Mouse (Mus musculus) intestine, postnatal 0 days (tissue): ENCODE data around the gene Rsbn1. TPM values are rescaled to one million over a fixed set of nuclear protein-coding genes. Genes with fewer than 3 reads are reported as not detected.

ENCODE experiments used
- ATAC-seq: fragments of 200-750 bp; cut with Nextera tagmentation; 2 replicates; pipeline ENCODE4 v1.8.0; 2017; ENCODE audit warnings: mild to moderate bottlenecking, moderate TSS enrichment, moderate library complexity
- H3K27ac ChIP-seq: fragments of 300-500 bp; sonication (generic); 2 replicates; pipeline ENCODE4 v1.5.1; 2014; ENCODE audit warnings: mild to moderate bottlenecking, low read depth, low read length, moderate library complexity
- H3K27me3 ChIP-seq: fragments of 300-500 bp; sonication (generic); replicated peaks from 2 replicates; pipeline ENCODE4 v1.6.1; 2014; ENCODE audit warnings: low read length, mixed read lengths; ENCODE audit not compliant: control insufficient read depth, insufficient read depth
- H3K36me3 ChIP-seq: fragments of 300-500 bp; sonication (generic); 2 replicates; pipeline ENCODE4 v1.6.1; 2014; ENCODE audit warnings: mild to moderate bottlenecking, moderate library complexity; ENCODE audit not compliant: control insufficient read depth, insufficient read depth
- H3K4me1 ChIP-seq: fragments of 300-500 bp; sonication (generic); replicated peaks from 2 replicates; pipeline ENCODE4 v1.6.1; 2014; ENCODE audit warnings: antibody characterized with exemption, low read length, mixed read lengths; ENCODE audit not compliant: control insufficient read depth, insufficient read depth
- H3K4me2 ChIP-seq: fragments of 300-500 bp; sonication (generic); replicated peaks from 2 replicates; pipeline ENCODE4 v1.6.1; 2014; ENCODE audit warnings: low read depth, mild to moderate bottlenecking, moderate library complexity
- H3K4me3 ChIP-seq: fragments of 300-500 bp; sonication (generic); 2 replicates; pipeline ENCODE4 v1.5.1; 2014; ENCODE audit warnings: low read depth, low read length
- H3K9ac ChIP-seq: fragments of 300-500 bp; sonication (generic); 2 replicates; pipeline ENCODE4 v1.6.1; 2014; ENCODE audit warnings: mild to moderate bottlenecking, low read depth, low read length
- H3K9me3 ChIP-seq: fragments of 300-500 bp; sonication (generic); 2 replicates; pipeline ENCODE4 v1.6.1; 2016; ENCODE audit warnings: mixed run types; ENCODE audit not compliant: control insufficient read depth
- CTCF ChIP-seq: sonication (generic); IDR thresholded peaks from 2 replicates; pipeline ENCODE4 v1.5.1; 2016; ENCODE audit warnings: low read depth, mild to moderate bottlenecking, control low read depth, antibody characterized with exemption, moderate library complexity
- WGBS: fragments of 180-500 bp; shearing (Covaris S2); extraction: QIAGEN DNeasy Blood & Tissue Kit; methylation state at CpG from one replicate; pipeline ENCODE4 v1.1.7; 2014; 5-methylcytosine and 5-hydroxymethylcytosine counted together
- polyA plus RNA-seq: library from polyadenylated mRNA; unstranded; fragments of >200 nt; fragmentation: Nextera tagmentation; extraction: Ambion mirVana; gene quantifications from 2 replicates; pipeline ENCODE4 v1.2.1, GENCODE M21; 2015

The Rsbn1 gene
- polyA plus RNA-seq, 1 experiment from 2014 or later: 5.3 TPM

DNA sequence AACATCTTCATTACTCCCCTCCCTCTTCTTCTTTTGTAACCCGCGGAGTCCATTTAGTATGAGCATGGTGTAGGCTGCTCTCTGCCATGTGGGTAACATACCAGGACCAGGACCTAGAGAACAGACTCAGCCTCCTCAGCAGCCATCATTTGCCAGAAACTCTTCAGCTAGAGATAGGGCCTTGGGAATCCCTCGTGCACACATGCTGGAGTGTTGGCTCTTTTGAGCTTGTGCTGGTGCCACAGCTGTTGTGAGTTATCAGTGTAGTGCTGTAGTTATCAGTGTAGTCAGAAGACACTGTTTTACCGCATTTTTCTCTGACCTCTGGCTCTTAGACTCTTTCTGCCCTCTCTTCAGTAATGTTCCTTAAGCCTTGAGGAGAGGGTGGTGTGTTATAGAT, 75.4 kb downstream of the Rsbn1 start:
- no peaks in the 10 kb centered on the region for H3K27me3 ChIP-seq
- no peak overlapping the region for H3K27ac ChIP-seq
- WGBS: 81% methylated on average over 4 of the region's 4 CpGs
- H3K9ac ChIP-seq: no peak overlapping the region
- H3K36me3 ChIP-seq: peaks cover 24% of the 10 kb centered on the region
- no peak for TF ChIP-seq CTCF
- no peak for ATAC-seq
- no peaks in the 10 kb centered on the region for H3K9me3 ChIP-seq
- H3K4me1 ChIP-seq: no peaks in the 10 kb centered on the region
- no peak overlapping the region for H3K4me2 ChIP-seq
- no peak overlapping the region for H3K4me3 ChIP-seq

GRCm38 (mm10) chr3:103991271-103991670, 77.4 kb downstream of the Rsbn1 start:
- Histone ChIP-seq H3K9ac (no peak overlapping the region), H3K27ac (no peak overlapping the region), H3K4me3 (no peak overlapping the region), H3K4me2 (no peak overlapping the region), H3K9me3 (no peaks in the 10 kb centered on the region), H3K36me3 (peaks cover 27% of the 10 kb centered on the region), H3K4me1 (no peaks in the 10 kb centered on the region), H3K27me3 (no peaks in the 10 kb centered on the region)
- no peak for TF ChIP-seq CTCF
- no peak for ATAC-seq
- WGBS: 89% methylated on average over 3 of the region's 3 CpGs

DNA sequence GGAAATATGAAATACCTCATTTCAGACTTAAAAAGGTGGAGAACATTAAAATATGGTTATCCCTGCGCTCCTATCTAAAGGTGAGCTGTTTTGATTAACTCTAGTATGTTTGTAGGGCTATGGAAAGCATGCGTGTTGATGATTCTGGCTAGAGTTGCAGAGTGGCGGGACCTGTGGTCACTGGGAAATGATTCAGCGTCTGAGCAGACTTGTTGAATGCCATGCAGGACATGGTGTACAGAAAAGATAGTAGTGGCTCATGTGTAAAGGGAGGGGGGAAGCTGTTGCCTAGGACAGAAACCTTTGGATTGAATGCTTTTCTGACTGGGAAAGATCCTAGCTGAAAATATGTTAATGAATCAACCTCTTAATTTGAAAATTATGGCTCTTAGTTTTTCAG, 84.8 kb downstream of the Rsbn1 start:
- 91% methylated on average over 4 of the region's 4 CpGs for WGBS
- Histone ChIP-seq H3K9me3 (no peaks in the 10 kb centered on the region), H3K9ac (no peak overlapping the region), H3K36me3 (peaks cover 24% of the 10 kb centered on the region), H3K4me2 (no peak overlapping the region), H3K27me3 (no peaks in the 10 kb centered on the region), H3K27ac (no peak overlapping the region), H3K4me1 (no peaks in the 10 kb centered on the region), H3K4me3 (no peak overlapping the region)
- TF ChIP-seq CTCF: no peak
- no peak for ATAC-seq

DNA sequence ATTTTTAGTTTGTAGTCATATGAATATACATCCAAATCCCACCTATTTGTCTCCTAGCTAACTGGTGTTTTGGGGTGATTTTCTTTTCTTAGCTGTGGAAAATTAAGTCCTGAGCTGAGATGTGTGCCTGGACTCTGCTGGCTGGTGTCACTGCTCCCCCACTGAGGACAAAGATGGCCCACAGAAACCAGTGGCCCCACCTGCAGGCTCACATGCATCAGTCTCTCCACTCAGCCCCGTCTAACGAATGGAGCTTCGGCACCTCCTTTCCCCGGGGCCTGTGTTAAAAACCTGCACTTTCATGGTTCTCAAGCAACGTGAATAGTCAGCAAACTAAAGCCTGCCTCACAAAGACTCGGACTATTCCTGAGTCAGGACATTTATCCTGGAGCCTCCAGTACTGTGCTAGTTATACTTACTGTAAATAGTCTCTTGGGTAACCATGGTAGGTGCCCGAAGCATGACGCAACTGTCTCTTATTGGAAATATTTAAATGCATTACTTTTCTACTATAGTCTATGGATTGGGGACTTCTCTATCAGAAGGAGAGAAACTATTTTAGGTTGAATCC, 93.1 kb downstream of the Rsbn1 start:
- H3K36me3 ChIP-seq: peaks cover 37% of the 10 kb centered on the region
- no peak for ATAC-seq

GRCm38 (mm10) chr3:104007479-104007878, 93.6 kb downstream of the Rsbn1 start:
- no peaks in the 10 kb centered on the region for H3K4me1 ChIP-seq
- WGBS: 87% methylated on average over 8 of the region's 8 CpGs
- no peaks in the 10 kb centered on the region for H3K9me3 ChIP-seq
- no peak overlapping the region for H3K9ac ChIP-seq
- no peak overlapping the region for H3K4me2 ChIP-seq
- H3K36me3 ChIP-seq: peaks cover 41% of the 10 kb centered on the region
- H3K4me3 ChIP-seq: no peak overlapping the region
- no peak overlapping the region for H3K27ac ChIP-seq
- ATAC-seq: no peak
- H3K27me3 ChIP-seq: no peaks in the 10 kb centered on the region
- TF ChIP-seq CTCF: no peak

More for the DNA sequence above, 93.1 kb downstream of the Rsbn1 start:
- Histone ChIP-seq H3K9me3 (no peaks in the 10 kb centered on the region), H3K4me3 (no peak overlapping the region), H3K27me3 (no peaks in the 10 kb centered on the region), H3K9ac (no peak overlapping the region), H3K4me2 (no peak overlapping the region), H3K27ac (no peak overlapping the region), H3K4me1 (no peaks in the 10 kb centered on the region)
- 90% methylated on average over 8 of the region's 8 CpGs for WGBS
- TF ChIP-seq CTCF: no peak

DNA sequence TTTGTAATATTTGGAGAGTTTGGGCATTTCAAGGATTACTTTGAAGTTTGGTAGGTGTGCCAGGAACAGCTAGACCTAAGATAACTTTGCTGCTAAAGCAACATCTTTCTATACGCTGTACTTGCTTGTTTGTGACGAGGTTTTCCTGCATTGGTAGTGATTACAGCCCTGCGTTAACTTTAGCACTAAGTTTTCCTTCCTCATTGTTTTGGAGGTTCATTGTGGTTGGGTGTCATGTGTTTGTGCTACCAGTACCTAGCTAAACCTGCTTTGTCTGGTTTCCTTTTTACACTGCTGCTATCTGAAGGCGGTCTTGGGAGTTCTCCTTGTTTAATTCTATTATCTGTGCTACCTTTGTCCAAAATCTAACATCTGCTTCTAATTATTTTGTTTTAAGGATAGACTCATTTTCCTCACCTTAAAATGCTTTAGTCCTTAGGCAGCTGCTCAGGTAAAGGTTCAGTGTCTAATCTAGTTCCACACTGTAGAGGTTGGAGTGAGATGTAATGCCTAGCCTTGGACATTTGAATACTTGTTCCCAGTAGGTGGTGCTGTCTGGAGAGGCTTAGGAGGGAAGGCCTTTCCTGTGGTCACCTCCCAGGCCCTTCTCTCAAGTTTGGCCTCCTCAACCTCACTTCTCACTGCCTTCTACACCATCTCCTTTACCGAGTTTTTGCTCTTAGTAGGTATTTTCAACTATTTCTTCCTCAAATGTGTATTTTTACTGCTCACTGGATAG, 96.2 kb downstream of the Rsbn1 start:
- no peak for ATAC-seq
- no peaks in the 10 kb centered on the region for H3K9me3 ChIP-seq
- no peaks in the 10 kb centered on the region for H3K4me1 ChIP-seq
- no peak overlapping the region for H3K9ac ChIP-seq
- no peak overlapping the region for H3K27ac ChIP-seq
- no peak overlapping the region for H3K4me3 ChIP-seq
- 88% methylated on average over 5 of the region's 5 CpGs for WGBS
- peak; percentile 48 for TF ChIP-seq CTCF
- H3K36me3 ChIP-seq: peaks cover 44% of the 10 kb centered on the region
- no peak overlapping the region for H3K4me2 ChIP-seq
- H3K27me3 ChIP-seq: no peaks in the 10 kb centered on the region
